Mouse (Mus musculus): ENCODE measurements around the gene Prdm10.
A peak's percentile ranks its signal among the peaks of the same experiment; 100 is the strongest.

The Prdm10 gene

DNA sequence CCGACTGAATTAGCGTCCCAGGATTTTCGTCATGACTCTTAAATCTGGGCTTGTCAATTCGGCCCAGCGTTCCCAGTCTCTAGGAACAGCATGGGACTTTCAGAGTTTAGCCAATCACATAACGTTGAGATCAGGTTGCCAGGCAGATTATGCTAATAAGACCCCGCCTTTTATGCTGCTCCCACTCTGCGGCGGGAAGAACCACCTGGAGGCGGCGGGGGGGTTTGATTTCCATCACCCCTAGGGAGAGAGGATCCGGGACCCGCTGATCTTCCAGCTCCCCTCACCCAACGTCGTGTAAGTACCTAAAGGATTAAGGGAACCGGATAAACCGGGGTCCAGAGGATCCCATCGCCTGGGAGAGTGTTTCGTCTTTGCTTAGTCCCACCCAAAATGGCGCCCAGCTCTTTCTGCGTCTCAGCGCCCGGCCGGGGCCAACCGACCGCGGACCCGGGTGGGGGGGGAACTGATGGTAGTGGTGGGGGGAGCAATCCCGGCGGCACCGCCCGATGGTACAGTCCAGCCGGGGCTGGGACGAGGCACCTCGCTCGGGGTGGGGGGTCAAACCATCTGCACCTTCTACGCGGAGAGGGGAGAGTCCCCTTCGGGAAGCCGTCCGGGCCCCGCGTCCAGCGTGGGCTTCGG is at the start of gene Prdm10:
Gene Prdm10 (plus strand): TSS at position 173 of the 645 bp plus-strand sequence.
- peak; percentile 98 for DNase-seq (ENCODE audit: low read depth, low spot score)

DNA sequence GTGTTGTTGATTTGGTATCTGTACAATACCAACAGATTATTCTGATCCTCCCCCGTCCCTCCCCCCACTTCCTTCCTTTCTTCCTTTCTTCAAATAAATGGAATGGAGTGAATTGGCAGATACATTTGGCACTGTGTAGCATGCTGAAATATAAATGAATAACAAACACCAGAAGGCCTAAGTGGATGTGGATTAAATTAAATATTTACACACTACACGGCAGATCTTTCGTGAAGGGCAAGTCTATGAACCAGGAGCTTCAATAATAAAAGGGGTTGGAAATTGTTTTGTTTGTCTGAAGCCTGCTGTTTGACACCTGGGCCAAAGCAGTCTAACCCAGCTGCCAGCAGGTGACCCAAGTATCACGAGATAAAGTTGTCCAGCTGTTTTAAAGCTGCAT is 45.3 kb upstream of the Prdm10 start:
- DNase-seq (ENCODE audit: low read depth, low spot score) = no peak

DNA sequence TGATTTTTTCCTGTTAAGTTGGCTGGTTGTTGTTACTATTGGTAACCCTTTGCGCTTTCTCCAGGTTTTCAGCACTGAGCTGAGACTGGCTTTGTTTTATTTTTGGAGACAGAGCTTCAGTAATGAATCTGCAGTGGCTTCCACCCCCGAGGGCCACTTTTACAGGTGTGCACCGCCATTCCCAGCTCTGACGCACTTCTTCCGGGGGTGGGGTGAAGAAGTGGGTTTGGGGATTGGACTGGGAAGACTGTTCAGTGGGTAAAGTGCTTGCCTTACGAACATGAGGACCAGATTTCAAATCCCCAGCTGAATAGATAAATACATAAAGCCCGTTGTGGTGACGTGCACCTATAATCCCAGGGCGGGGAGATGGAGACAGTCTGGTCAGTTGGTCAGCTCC is 44.8 kb upstream of the Prdm10 start:
- DNase-seq (ENCODE audit: low read depth, low spot score) = no peak

DNA sequence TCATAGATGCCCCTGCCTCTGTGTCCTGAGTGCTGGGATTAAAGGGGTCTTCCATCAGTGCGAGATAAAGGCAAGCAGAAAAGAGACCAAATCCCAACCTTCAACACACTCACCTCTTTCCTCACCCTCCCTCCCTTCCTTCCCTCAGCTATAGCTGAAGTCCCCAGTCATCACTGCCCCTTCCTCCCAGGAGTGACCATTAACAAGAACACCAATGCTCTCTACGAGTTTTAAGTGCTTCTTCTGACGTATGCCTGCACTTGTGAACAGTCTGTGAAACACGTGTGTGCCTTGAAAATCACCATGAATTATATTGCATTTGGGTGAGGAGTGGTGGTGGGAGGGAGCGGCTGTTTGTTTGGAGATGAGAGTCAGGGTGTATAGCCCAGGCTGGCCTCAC is 44.3 kb upstream of the Prdm10 start:
- DNase-seq (ENCODE audit: low read depth, low spot score) = no peak

DNA sequence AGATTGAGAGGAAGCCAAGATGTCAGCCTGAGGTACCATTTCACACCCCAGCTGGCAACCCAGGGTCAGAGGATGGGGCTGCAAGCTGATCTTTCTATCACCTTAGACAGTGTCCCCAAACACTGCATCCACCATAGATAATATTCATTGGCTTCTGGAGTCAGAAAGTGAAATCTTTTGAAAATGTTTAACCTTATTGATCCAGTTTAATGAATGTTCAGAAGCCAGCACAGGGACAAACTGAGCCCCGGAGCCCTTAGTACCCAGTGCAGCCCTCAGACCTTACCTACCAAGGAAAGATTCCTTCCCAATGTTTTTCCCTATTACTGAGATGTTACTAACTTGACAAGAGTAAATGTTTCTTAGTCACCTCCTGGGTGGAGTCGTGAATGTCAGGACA is 41.8 kb upstream of the Prdm10 start:
- DNase-seq (ENCODE audit: low read depth, low spot score) = no peak

DNA sequence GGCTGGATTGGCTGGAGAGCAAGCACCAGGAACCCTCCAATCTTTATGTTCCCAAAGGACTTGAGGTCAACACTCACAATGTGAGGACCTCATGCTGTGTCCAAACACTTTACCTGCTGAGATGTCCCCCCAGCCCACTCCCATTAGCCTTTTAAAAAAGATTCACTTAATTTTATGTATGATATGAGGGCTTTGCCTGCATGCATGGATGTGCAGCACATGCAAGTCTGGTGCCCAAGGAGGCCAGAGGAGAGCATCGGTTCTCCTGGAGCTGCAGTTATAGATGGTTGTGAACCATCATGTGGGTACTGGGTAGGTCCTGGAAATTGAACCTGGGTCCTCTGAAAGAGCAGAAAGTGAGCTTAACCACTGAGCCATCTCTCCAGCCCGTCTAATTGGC is 40.8 kb upstream of the Prdm10 start:
- DNase-seq (ENCODE audit: low read depth, low spot score) = no peak

DNA sequence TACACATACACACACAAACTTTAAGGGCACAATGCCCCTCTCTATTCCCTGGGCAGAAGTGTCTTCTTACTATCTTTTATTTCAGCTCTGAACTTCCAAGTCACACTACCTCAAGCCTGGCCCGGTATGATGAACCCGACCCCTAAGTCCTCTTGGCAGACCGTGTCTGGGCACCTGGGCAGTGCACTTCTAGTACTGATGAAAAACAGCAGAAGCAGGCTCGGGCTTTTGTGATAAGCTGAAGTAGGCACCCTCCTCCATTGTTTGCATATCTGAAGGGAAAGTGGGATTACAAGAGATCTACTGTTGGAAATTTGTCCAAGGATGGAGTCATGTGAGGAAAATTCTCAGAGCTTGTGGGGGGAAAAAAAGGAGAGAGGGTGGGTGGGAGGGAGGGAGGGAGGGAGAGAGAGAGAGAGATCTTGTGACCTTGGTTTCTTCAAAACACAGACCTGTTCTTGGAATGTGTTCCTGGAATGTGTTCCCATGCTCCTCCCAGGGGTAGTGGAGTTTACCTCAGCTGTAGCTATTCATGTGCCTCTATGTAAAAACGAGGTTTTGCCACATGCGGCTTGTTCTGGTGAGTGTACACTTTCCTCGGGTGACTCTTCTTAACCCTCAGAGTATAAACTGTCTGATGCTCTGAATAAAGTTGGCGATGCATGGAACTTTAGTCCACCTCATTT is 39.7 kb upstream of the Prdm10 start:
- DNase-seq (ENCODE audit: low read depth, low spot score) = no peak

DNA sequence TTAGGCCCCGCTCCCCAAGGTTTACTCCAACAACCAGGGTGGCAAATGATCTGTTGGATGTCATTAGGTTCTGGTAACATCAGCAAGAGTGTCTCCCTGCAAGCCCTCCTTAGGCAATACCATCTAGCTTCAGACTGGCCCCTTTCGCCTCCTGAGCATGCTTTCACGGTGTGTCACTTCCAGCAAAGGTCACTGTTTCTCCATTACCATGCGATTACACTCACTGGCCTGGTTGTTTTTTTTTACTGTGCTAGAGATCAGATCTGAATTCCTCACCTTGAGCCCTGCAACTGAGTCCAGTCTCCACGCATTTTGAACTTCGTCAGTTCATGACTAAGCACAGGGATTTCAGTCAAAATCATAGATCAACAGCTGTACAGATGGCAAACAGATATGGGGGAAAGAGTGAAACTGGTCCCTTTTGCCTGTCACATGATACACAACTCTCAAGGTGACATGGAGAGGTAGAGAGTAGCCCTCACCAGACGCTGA is 39.1 kb upstream of the Prdm10 start:
- no peak for DNase-seq (ENCODE audit: low read depth, low spot score)

DNA sequence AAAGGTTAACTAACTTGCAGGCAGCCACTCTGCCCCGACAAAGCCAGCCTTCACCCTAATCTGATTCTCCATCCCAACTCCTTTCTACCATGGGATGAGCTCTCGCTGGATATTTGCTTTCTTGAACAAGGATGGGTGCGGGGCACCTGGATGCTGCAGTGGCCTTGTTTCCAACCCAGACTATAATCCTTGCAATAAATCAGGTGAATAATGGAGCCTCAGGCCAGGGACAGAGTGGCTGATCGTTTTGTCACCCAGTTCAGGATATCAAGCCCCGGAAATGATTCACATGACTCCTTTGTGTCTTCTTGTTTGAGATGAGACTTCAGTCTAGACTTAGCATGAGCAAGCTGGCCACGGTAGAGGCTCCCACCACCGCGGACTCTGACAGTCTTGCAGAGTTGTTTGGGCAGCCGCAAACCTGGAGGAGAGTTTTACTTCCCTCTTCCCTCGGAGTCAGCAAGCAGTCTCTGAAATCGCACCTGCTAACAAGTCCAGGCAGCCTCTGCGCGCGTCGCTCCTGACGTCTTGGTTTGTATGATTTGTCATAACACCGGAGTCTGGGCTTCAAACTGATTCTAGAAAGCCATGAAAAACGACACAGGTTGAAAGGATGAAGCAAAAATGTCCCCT is 36.9 kb upstream of the Prdm10 start:
- no peak for DNase-seq (ENCODE audit: low read depth, low spot score)

DNA sequence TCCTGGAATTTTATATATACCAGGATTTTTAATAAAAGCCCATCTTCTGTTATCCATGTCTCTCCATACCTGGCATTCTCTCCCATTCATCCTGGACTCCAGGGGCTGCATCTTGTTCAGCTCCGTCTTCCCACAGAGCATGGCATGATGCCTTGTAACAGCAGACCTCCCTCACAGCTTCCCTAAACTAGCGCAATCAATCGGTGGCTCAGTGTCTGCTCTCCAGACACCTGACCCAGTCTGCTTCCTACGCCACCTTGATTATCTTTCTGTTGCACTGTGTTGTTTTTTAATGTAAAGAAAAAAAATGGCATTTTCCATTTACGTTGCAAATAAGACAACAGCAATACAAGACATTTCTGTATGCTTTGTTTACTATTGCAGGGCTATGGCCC is 36.4 kb upstream of the Prdm10 start:
- no peak for DNase-seq (ENCODE audit: low read depth, low spot score)

DNA sequence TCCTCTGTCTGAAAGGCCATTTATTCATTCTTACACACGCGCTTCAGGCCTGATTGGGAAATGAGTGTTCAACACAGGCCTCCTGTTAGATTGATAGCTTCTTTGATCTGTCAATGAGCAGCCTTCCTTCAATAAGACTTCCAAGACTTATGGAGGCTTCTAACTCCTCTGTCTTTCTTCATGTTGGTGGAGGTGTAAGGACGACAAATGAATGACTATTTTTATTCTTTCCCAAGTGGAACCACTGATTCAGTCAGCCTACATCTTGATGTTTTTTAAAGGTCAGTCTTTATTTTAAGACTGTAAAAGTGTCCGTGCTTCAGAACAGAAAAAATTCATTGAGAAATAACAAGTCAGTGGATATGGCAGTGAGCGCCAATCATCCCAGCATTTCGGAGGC is 35.3 kb upstream of the Prdm10 start:
- DNase-seq (ENCODE audit: low read depth, low spot score) = no peak

DNA sequence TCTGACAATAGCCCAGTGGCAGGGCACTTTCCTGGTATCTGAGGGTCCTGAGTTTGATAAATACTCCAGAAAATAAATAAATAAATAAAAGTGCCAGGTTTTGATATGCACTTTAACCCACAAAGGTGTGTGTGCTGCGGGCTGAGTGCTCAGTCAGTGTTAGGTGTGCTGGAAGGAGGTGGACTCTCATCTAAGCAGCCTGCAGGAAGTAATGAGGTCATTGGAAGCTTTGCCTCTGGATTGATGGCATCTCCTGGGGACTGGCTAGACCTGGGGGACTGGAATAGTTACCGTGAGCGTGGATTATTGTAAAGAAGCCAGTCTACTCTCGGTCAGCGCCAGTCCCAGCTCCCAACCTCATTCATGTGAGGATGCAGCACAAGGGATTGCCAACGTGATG is 33.9 kb upstream of the Prdm10 start:
- no peak for DNase-seq (ENCODE audit: low read depth, low spot score)

DNA sequence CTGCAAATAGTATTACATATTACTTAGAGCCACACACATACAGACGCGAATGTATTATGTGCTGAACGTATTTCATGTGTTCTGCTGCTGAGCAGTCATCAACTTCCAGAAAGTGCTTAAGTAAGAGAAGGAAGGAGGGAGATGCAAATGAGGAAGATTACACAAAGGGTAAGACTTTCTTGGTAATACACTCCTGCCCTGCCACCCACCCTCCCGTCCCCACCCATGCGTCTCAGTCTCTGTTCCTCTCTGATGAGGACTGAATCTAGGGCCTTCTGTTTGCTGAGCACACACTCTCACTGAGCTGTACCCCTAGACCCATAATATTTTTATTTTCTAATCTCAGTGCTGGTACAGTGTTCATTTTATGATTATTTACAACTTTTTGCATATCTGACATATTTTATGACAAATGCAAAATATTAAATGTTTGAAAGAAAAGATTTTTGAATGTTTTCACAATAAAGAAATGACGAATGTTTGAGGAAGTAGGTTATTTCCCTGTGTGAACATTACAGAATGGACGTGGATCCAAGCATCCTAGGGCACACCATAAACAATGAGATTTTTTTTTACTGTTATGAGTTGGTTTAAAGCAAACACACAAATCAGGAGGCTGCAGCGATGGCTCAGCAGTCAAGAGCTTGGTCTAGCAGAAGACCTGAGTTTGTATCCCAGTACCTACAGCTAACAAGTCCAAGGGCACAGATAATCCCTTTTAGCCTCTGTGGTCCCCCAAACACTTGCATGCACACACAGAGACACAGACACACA is 32.7 kb upstream of the Prdm10 start:
- no peak for DNase-seq (ENCODE audit: low read depth, low spot score)

DNA sequence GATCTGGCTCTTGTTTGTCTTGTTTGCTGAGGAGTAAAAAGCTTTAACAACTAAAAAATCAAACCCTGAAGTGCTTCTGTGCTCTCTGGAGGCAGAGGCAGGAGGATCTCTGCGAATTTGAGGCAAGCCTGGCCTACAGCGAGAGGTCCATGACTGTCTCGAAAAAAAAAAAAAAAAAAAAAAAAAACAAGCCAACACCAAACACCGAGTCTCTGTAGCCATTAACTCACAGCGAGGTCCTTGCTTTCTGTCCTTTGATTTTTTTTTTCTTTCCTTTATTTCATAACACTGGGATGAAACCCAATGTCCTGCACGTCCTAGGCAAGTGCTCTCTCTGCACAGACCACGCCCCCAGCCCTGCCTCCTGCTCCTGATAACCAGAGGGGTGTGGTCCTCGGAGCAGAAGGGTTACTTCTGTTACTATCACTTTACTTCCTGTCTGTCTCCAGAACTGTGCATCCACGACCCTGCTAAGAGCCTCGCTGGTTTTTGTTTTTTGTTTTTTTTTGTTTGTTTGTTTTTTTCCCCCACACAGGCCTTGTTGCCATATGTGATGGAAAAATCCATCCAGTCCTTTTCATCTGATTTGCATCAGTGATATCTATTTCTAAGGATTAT is 28.0 kb upstream of the Prdm10 start:
- DNase-seq (ENCODE audit: low read depth, low spot score) = no peak

DNA sequence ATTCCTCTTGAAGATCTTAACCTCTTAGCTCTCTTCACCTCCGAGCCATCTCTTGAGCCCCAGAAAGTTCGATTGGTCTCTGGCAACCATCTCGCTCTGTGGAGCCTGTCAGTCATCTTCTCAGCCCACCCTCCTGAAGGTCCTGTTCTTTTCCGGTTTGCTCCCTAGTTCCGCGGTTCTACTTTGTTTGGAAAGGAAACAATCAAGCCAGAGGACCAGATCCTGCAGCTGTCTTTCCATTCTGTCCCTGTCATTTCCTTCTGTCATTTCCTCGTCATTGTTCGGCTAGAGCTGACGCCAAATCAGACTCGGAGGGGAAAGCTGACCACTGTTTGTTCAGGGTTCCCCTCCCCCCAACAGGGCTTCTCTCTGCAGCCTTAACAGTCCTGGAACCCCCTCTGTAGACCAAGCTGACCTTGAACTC is 27.0 kb upstream of the Prdm10 start:
- DNase-seq (ENCODE audit: low read depth, low spot score) = peak; percentile 13

DNA sequence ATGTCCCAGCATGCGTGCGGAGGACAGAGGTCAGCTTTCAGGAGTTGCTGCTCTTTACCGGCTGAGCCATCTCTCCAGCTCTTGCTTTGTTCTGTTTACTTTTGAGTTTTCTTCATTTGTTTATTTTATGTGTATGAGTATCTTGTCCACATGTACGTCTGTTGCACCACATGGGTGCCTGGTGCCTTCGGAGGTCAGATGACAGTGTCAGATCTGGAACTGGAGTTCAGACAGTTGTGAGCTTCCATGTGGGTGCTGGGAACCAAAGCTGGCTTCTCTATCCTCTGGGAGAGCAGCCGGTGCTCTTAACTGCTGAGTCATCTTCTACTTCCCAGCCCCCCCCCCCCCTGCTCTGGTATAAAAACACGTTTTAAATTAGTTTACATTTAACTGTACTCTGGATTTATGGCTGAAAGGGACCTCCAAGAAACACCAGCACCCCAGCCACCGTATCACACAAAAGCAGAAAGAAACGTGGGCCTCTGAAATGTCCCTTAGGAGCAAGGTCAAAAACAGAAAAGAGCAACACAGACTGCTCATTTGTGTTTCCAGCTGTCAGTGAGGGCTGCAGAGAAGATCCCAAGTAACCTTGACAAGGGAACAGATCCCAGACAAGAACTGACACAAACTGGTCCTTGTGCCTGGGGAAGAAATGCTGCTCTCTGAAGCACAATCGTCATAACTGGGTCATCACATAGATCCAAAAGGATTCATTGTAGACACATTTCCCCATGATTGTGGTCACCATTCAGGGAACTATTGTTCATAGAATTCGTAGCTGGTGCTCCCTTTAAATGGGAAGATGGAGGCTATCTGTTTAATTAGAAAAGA is 26.3 kb upstream of the Prdm10 start:
- DNase-seq (ENCODE audit: low read depth, low spot score) = no peak

DNA sequence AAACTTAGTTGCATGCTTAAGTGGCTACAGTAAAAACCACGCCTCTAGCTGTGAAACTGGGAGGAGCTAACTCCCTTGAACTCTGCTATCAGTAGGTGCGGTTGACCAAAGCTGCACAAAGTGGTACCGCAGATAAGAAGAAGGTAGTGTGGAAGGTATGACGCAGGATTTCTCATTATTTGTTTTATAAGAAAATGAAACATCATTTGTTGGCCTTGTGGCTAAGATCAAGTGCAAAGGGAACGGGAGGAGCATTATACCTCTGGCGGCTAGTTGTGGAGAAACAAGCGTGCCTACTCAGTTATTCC is 25.7 kb upstream of the Prdm10 start:
- no peak for DNase-seq (ENCODE audit: low read depth, low spot score)

DNA sequence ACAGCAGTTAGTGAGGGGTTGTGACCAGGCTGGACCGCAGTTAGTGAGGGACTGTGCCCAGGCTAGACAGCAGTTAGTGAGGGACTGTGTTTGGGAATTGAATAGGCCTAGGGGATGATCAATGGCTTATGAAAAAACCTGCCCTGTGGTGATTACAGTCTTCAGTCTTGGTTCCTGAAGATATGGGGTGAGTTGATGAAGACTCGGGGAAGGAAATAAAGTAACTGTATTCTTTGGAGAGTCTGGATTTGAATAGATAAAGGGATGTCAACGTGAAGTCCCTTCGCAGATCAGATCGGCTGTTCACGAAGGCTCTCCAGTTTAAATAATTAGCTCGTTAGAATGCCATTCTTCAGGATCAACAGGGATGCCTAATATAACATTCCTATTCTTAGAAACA is 24.4 kb upstream of the Prdm10 start:
- no peak for DNase-seq (ENCODE audit: low read depth, low spot score)

DNA sequence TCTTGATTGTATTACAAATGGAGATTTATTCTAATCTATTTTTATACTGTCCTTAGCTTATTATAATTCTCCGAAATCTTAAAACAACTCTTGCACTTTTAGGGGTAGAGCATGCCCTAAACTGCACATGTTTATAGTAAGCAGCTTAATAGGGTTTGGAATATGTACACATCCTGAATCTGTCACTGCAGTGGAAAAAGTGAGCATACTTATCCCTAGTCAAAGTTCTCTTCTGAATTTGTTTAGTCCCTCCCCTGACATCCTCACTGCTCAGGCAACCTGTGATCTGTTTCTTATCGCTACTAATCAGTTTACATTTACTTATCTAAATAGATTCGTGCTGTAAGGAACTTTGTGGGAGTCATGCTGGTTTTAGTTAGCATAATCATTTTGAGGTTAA is 22.1 kb upstream of the Prdm10 start:
- no peak for DNase-seq (ENCODE audit: low read depth, low spot score)

DNA sequence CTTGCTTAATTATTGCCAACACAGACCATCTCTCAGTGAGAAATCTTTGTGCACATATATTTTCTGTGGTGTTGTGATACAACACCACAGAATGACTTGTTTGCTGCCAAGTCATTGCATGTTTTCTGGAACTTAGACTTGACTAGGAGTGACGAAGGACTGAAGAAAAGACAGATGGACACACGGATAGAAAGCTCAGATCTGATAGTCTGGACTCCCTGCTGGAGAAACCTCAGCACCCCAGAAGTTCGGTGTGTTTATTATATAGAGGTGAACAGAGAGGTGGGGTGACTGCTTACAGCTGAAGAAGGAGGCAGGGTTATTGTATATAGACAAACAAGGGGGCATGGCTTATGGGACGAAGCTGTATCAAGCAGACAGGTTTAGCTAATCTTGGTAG is 20.1 kb upstream of the Prdm10 start:
- no peak for DNase-seq (ENCODE audit: low read depth, low spot score)

All from forelimb bud, embryonic 11.5 days (tissue).